In the genomic region with DNA sequence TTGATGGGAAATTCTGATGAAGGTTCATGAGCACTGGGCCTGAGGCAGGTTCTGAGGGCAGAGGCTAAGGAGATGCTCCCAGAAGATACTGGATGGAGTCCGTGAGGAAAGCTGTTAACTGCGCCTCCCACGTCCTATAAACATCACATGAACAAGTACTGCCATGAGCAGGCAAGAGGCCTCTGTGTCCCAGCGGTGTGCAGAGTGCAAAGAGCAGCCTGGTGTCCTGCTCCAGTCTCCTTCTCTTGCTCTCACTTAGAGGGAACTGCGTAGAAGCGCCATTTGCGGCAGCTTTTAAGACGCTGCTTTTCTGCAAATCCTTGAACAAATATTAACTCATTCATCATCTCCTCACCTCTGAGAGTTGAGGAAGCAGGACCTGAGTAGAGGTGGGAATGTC, we compare ENCODE assay signal across 13 mouse cellular contexts.
A peak's percentile ranks its signal among the peaks of the same experiment; 100 is the strongest.
DNase-seq lines count a peak whose midpoint lies in the region; ATAC-seq lines count a peak whose summit lies in the region.
"Had no signal": no experiment of that assay in that cellular context is flagged by ENCODE, and none has a peak within 500 bp of the region (broad histone marks: within the 10 kb centered on the region; RNA-seq: fewer than 3 reads in every experiment).

No protein-coding gene starts in this region.

- no peak overlapping the region for H3K4me3 ChIP-seq in heart, embryonic 12.5 days
- no peak overlapping the region for H3K4me3 ChIP-seq in lung, embryonic 16.5 days (ENCODE audit: low read length)
- H3K4me3 ChIP-seq in limb, embryonic 12.5 days (replicated peaks): no peak overlapping the region
- H3K4me3 ChIP-seq in stomach, embryonic 16.5 days (replicated peaks; ENCODE audit: low read length): no peak overlapping the region
- H3K4me3 ChIP-seq: erythroblast, embryonic 14.5 days; megakaryocyte, embryonic 14.5 days; neural tube, embryonic 13.5 days had no signal

- H3K27ac ChIP-seq in heart, embryonic 12.5 days (ENCODE audit: poor library complexity, severe bottlenecking): no peak overlapping the region
- H3K27ac ChIP-seq in lung, embryonic 16.5 days (ENCODE audit: low read length): no peak overlapping the region
- no peak overlapping the region for H3K27ac ChIP-seq in limb, embryonic 12.5 days
- H3K27ac ChIP-seq in stomach, embryonic 16.5 days (ENCODE audit: low read length): no peak overlapping the region
- H3K27ac ChIP-seq: neural tube, embryonic 13.5 days had no signal

- H3K9ac ChIP-seq in heart, embryonic 12.5 days: no peak overlapping the region
- 0 out of 2 replicates have a peak overlapping the region, but pooled peaks have one; percentile 7 for H3K9ac ChIP-seq in lung, embryonic 16.5 days (ENCODE audit: low read length)
- H3K9ac ChIP-seq in limb, embryonic 12.5 days (replicated peaks): no peak overlapping the region
- no peak overlapping the region for H3K9ac ChIP-seq in stomach, embryonic 16.5 days (ENCODE audit: low read length)
- H3K9ac ChIP-seq: neural tube, embryonic 13.5 days had no signal

- WGBS in heart, embryonic 12.5 days: 39% methylated on average over 8 of the region's 8 CpGs
- 29% methylated on average over 8 of the region's 8 CpGs for WGBS in lung, embryonic 16.5 days
- WGBS in limb, embryonic 12.5 days: 46% methylated on average over 8 of the region's 8 CpGs
- 29% methylated on average over 8 of the region's 8 CpGs for WGBS in stomach, embryonic 16.5 days

- peaks cover 16% of the 10 kb centered on the region for H3K4me1 ChIP-seq in heart, embryonic 12.5 days (replicated peaks)
- H3K4me1 ChIP-seq in lung, embryonic 16.5 days (replicated peaks; ENCODE audit: control insufficient read depth, insufficient read depth, low read length): peaks cover 25% of the 10 kb centered on the region
- H3K4me1 ChIP-seq in limb, embryonic 12.5 days (replicated peaks): peaks cover 23% of the 10 kb centered on the region
- peaks cover 9% of the 10 kb centered on the region; the same call in 1 of the 2 replicates for H3K4me1 ChIP-seq in stomach, embryonic 16.5 days (ENCODE audit: control insufficient read depth, insufficient read depth, low read length)
- H3K4me1 ChIP-seq: megakaryocyte, embryonic 14.5 days had no signal

- no peaks in the 10 kb centered on the region for H3K9me3 ChIP-seq in heart, embryonic 12.5 days (replicated peaks)
- no peaks in the 10 kb centered on the region for H3K9me3 ChIP-seq in lung, embryonic 16.5 days (ENCODE audit: control insufficient read depth, low read length)
- H3K9me3 ChIP-seq in limb, embryonic 12.5 days: no peaks in the 10 kb centered on the region
- no peaks in the 10 kb centered on the region for H3K9me3 ChIP-seq in stomach, embryonic 16.5 days (replicated peaks; ENCODE audit: control insufficient read depth, low read length)
- H3K9me3 ChIP-seq: G1E; megakaryocyte, embryonic 14.5 days; neural tube, embryonic 13.5 days had no signal

- no peak for DNase-seq in heart, adult 18-20 months
- no peak for DNase-seq in lung, postnatal 14 days
- DNase-seq in adrenal gland, postnatal 36 days: no peak
- no peak for DNase-seq in right cerebral cortex, postnatal 36 days (ENCODE audit: low spot score in 2 of 2)
- DNase-seq: cerebellum, postnatal 36 days had no signal

- H3K36me3 ChIP-seq in heart, embryonic 12.5 days: no peaks in the 10 kb centered on the region
- H3K36me3 ChIP-seq in lung, embryonic 16.5 days (ENCODE audit: control insufficient read depth, insufficient read depth, low read length): no peaks in the 10 kb centered on the region
- H3K36me3 ChIP-seq in limb, embryonic 12.5 days: no peaks in the 10 kb centered on the region
- H3K36me3 ChIP-seq in stomach, embryonic 16.5 days (ENCODE audit: control insufficient read depth, insufficient read depth, low read length): no peaks in the 10 kb centered on the region
- H3K36me3 ChIP-seq: G1E; neural tube, embryonic 13.5 days had no signal

- H3K4me2 ChIP-seq in heart, embryonic 12.5 days: peak overlapping the region; percentile 47
- peak overlapping the region; percentile 8; the same call in 1 of the 2 replicates for H3K4me2 ChIP-seq in lung, embryonic 16.5 days (ENCODE audit: low read depth, low read length)
- peak overlapping the region; percentile 31; the same call in 1 of the 2 replicates for H3K4me2 ChIP-seq in limb, embryonic 12.5 days
- peak overlapping the region; percentile 36 for H3K4me2 ChIP-seq in stomach, embryonic 16.5 days (ENCODE audit: low read depth, low read length)
- H3K4me2 ChIP-seq: neural tube, embryonic 13.5 days had no signal

- no peak for ATAC-seq in heart, embryonic 12.5 days (ENCODE audit: insufficient number of reproducible peaks, low FRiP score)
- ATAC-seq in lung, embryonic 16.5 days (ENCODE audit: low read depth): no peak
- ATAC-seq in limb, embryonic 12.5 days (ENCODE audit: insufficient number of reproducible peaks, insufficient read depth, low FRiP score, low TSS enrichment, low read depth): no peak
- ATAC-seq in stomach, embryonic 16.5 days (ENCODE audit: insufficient read depth, low FRiP score): no peak; the same call in 1 of the 2 replicates

- H3K27me3 ChIP-seq in heart, embryonic 12.5 days (replicated peaks): no peaks in the 10 kb centered on the region
- H3K27me3 ChIP-seq in lung, embryonic 16.5 days (ENCODE audit: control insufficient read depth, insufficient read depth, low read depth, low read length): no peaks in the 10 kb centered on the region
- no peaks in the 10 kb centered on the region for H3K27me3 ChIP-seq in limb, embryonic 12.5 days
- H3K27me3 ChIP-seq in stomach, embryonic 16.5 days (ENCODE audit: control insufficient read depth, insufficient read depth, low read length): no peaks in the 10 kb centered on the region
- H3K27me3 ChIP-seq: neural tube, embryonic 13.5 days had no signal
